Mouse (Mus musculus): ENCODE measurements around the gene Slc16a2.

- TF ChIP-seq CTCF (IDR thresholded peaks at IDR 0.05; ENCODE audit: low read depth), result no peak
- TF ChIP-seq EP300 (IDR thresholded peaks at IDR 0.05; ENCODE audit: low read depth), result no peak
Observed at GRCm38 (mm10) chrX:103821832-103822196, at the start of gene Slc16a2.

Data from liver, embryonic 14.5 days (tissue).